Mouse (Mus musculus): ENCODE results near the gene Fkbp9.

DNA sequence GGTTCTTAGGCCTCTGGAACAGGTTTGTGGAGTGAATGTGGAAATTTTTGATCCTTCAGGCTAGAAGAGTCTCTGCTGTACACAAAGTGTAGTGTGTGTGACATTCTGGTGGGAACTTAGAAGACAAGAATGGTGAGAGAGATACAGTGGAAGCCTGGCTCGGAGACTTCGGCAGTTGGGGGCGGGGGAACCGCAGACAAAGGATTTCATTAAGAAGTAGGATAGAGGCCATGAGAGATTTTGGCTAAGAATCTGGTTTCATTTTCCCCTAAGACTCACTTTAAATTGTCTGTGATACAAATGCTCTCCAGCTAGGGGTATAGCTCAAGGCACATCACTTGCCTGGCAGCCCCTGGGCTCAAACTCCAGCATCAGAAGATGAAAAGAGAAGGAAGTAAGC, 26.8 kb upstream of the Fkbp9 start:
- TF ChIP-seq CTCF (IDR thresholded peaks at IDR 0.05; ENCODE audit: low read depth), result no peak
- no peak for TF ChIP-seq EP300 (IDR thresholded peaks at IDR 0.05; ENCODE audit: low read depth)

Data from liver, embryonic 14.5 days (tissue).